Mouse (Mus musculus): ENCODE results near the gene Cadm4.

Cadm4 gene

GRCm38 (mm10) chr7:24531211-24531971, 49.6 kb downstream of the Cadm4 start:
- peak; percentile 67 to 76 for DNase-seq (ENCODE audit: low spot score in 2 of 2)

DNA sequence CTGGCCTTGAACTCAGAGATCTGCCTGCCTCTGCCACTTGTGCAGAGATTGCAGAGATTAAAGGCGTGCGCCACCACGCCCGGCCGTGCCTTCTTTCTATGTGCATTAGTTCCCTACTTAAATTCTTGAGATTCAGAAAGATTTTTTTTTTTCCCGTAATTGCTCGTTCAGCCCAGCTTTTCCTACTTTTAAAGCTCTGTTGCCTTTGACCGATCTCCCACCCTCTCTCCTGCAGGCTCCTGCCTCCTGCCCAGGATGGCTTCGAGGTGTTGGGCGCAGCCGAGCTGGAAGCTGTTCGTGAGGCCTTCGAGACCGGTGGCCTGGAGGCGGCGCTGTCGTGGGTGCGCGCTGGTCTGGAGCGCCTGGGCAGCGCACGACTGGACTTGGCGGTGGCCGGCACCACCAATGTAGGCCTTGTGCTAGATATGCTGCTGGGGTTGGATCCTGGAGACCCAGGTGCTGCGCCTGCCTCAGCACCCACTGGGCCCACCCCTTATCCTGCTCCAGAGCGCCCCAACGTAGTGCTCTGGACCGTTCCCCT, 51.3 kb downstream of the Cadm4 start:
- no peak for DNase-seq (ENCODE audit: low spot score in 2 of 2)

DNA sequence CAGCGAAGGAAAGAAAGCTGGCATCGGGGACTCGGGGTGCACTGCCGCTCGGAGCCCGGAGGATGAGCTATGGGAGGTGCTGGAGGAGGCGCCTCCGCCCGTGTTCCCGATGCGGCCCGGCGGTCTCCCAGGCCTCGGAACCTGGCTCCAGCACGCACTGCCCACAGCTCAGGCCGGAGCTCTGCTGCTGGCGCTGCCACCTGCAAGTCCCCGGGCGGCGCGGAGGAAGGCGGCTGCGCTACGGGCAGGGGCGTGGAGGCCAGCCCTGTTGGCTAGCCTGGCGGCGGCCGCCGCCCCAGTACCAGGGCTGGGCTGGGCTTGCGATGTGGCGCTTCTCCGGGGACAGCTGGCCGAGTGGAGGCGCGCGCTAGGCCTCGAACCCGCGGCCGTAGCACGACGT, 52.0 kb downstream of the Cadm4 start:
- DNase-seq (ENCODE audit: low spot score in 2 of 2) = no peak

DNA sequence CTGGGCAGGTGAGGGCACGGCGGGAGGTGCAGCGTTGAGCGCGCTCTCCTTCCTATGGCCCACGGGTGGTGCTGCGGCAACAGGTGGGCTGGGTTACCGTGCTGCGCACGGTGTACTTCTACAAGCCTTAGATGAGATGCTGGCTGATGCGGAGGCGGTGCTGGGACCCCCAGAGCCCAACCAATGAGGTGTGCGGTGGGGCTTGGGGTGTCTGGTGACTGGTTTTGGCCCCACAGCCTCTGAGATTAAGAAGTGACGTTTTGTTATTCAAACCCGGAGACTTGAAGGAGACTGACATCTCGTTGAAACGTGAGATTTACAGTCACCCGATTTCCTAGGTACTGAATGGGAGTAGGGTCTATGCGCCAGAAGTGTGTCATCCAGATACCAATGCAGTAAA, 52.5 kb downstream of the Cadm4 start:
- no peak for DNase-seq (ENCODE audit: low spot score in 2 of 2)

DNA sequence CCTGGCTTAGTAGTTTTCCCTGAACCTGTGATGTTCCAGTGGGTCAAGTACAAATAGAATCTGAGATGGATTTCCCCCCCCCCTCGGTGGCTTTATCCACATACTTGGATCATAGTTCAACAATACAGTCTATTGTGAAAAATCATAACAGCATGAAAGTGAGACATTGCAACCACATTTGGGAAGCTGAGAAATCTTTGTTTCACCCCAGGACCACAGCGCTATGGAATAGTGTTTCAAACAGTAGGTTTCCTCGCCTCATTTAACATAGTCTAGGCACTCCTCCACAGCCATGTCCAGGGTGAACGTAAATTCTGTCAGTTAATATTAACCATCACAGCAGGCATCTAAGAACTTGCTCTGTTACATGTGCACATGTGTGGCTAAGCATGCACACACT, 55.3 kb downstream of the Cadm4 start:
- no peak for DNase-seq (ENCODE audit: low spot score in 2 of 2)

DNA sequence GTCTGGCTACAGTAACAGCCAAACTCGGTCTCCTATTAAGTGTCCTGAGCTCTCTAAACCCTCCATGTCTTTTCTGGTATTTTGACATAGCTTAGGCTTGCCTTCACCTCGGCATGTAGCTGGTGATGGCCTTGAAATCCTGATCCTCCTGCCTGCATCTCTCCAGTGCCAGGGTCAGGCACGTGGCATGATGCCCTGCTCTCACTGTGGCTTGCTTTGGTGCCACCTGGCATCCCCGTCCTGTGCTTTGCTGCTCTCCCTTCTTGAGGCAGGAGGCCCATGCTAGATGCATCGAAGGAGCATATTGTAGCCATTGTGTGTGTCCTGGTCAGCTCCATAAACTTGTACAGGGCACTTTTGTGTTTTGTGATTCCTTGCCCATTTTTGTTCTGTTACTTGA, 55.8 kb downstream of the Cadm4 start:
- no peak for DNase-seq (ENCODE audit: low spot score in 2 of 2)

- no peak for DNase-seq (ENCODE audit: low spot score in 2 of 2)
Measured at GRCm38 (mm10) chr7:24538154-24538553, 56.3 kb downstream of the Cadm4 start.

DNA sequence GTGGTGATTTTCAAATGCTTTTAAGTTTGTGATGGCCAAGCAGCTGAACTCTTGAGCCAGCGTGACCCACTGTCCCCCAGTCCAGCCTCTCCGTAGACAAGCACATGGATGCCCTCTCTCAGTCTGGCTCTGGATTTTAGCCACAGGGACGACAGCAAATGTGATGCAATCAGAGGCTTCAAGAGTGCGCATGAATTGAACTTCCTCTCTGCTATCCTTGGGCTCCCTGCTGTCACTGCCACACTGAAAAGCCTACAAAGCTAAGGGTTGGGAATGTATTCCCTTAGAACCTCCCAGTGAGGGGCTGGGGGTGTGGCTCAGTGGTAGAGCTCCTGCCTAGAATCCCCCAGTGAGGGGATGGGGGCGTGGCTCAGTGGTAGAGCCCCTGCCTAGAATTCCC, 56.9 kb downstream of the Cadm4 start:
- no peak for DNase-seq (ENCODE audit: low spot score in 2 of 2)

DNA sequence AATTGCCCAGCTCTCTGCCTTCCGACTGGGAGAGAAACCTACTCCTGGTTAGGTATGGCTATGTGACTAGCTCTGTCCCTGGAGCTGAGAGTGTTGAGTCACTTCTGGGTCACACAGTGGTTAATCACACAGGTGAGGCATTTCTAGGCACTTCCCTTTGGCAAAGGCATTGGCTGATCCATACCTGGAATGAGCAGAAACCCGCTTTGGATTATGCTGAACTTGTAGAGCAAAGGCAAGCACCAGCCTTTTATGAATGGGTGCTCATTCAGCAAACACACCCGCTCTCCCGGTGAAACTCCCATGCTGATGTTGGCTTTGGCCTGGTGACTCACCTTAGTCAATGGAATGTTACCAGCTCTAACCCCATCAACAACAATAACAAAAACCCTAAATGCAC, 57.9 kb downstream of the Cadm4 start:
- peak in 1 of 2 experiments; percentile 49 for DNase-seq (ENCODE audit: low spot score in 2 of 2)

DNA sequence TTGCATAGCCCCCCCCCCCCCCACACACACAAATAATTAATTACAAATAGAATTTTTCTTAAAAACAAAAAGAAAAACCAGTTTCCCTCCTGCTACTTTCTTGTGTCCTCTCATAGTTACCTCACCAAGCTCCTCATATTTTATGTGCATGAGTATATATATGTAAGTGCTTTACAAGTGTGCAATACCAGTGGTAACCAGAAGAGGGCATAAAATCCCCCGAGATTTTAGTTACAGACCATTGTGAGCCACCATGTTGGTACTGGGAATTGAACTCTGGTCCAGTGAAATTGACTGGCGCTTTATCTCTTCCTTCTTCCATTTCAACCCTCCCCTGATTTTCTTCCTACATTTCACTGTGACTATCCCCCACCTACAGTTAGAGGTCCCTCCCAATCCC, 62.7 kb downstream of the Cadm4 start:
- DNase-seq (ENCODE audit: low spot score in 2 of 2) = no peak

DNA sequence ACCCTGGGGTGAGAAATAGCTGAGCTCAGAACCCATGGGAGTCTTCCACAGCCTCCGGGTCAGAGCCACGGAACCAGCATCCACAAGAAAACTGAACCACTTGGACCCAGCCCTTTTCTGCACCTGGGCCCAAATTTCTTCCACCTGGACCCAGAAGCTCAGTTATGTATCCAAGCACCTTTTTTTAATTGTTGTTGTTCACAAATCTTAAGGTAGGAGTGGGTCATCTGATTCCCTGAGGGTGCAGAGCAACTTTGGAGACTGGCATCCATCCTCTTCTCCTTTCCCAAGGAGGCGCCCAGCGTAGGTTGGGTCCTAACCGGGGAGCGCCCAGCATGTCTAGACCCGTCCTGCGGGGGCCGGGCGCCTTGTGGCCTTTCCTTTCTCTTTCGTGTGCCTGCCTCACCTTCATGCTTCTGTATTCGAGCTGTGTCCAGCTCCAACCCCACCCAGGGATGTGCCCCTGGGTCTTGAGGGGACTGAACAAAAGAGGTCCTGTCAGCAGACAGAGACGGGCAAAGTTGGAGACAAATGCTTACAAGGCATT, 64.3 kb downstream of the Cadm4 start, which contains the start of the genes Pinlyp and Xrcc1:
Gene Pinlyp, minus strand, starts transcription at position 51 of the 547 bp plus-strand sequence.
Gene Xrcc1, plus strand, starts transcription at position 222 of the 547 bp plus-strand sequence.
- peak in 1 of 2 experiments; percentile 53 for DNase-seq (ENCODE audit: low spot score in 2 of 2)

DNA sequence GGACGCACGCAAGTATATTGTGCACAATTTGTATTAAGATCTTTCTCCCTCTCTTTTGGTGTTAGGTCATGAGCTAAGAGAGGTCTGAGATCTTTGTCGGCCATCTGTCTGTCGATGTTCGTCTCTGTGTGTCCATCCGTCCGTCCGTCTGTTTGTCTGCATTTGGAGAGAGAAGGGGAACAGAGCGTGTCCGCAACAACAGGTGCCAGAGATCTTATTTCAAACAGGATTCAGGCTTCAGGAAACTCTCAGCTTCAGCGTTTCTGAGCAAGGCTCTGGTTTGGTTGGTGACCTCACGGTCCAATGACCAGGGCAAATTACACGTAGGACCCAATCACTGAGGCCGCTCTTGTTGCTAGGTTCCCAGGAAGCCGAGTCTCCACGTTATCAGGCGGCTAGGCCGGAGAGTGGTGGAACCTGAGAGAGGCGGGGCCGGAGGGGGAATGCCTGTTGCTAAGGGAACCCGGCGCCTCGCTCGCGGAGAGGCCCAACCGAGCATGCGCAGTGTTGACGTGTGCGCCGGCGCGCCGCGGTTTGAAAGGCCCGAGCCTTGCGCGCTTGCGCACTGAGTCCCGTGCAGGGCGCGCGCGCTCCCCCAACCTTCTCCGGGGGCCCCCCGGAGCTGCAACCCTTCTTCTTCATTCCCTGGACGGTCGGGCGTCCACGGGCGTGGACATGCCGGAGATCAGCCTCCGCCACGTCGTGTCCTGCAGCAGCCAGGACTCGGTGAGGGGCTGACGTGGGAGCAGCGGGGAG, 65.0 kb downstream of the Cadm4 start:
- DNase-seq (ENCODE audit: low spot score in 2 of 2) = peak; percentile 99

DNA sequence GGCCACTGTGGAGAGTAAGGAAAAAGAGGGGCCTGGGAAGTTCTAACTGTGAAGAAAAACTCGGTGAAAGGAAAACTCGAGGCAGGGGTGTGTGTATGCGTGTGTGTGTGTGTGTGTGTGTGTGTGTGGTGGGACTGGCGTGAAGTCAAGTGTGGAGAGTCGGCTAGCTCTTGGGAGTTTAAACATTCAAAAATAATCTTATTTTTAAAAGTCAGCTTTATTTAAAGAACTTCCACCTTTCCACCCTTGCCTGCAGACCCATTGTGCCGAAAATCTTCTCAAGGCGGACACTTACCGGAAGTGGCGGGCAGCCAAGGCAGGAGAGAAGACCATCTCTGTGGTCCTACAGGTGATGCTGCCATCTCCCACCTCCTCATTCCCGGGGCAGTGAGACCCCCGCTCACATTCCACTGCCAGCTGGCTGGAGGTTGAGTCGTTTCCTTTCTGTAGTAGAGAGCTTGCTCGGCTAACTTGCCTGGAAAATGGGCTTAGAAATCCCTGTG, 65.8 kb downstream of the Cadm4 start:
- no peak for DNase-seq (ENCODE audit: low spot score in 2 of 2)

DNA sequence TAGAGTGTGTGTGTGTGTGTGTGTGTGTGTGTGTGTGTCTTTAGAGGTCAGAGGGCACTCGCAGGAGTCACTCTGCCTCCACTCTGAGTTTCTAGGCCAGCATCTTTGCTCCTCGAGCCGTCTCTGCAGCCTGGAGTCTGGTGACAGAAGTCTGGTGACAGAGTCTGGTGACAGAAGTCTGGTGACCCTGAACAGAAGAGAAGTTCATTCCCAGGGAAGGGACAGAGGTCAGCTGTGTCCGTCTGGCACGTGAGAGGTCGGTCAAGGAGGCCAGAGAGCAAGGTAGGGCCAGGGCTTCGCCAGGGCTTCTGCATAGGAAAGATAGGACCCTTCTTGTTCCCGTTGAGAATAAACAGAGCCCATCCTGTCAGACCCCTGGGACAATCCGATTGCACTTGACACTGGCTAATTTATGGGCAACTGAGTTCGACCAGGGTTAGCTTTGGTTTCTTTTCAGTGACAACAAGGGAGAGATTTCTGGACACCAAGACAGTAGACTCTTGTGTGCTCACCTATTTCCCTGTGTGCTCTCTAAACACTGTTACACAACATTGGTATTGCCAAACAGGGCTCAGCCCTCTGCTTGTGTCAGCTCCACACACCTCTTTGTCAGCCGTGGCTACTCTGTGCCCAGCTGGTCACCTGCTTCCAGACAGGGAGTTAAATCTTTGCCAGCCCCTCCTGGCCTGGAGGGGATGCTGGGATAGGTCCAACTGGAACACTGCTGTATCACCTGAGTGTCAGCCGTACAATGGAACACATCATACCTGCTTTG, 70.3 kb downstream of the Cadm4 start:
- DNase-seq (ENCODE audit: low spot score in 2 of 2) = no peak
